Mouse (Mus musculus): ENCODE data around the gene Slc13a2. TPM values are rescaled to one million over a fixed set of nuclear protein-coding genes. Genes with fewer than 3 reads are reported as not detected.

Slc13a2 gene
- polyA plus RNA-seq, 1 experiment from 2014 or later, result not detected

GRCm38 (mm10) chr11:78427655-78428054 is 5.6 kb upstream of the Slc13a2 start:
- no peak overlapping the region for H3K27ac ChIP-seq
- no peaks in the 10 kb centered on the region for H3K36me3 ChIP-seq
- no peak overlapping the region for H3K4me3 ChIP-seq
- 0 out of 2 replicates have a peak, but pooled peaks cover 6% of the 10 kb centered on the region for H3K4me1 ChIP-seq
- no peaks in the 10 kb centered on the region for H3K9me3 ChIP-seq
- DNase-seq (ENCODE audit: low spot score), result no peak
- 90% methylated on average over 6 of the region's 6 CpGs for WGBS
- H3K27me3 ChIP-seq (ENCODE audit: insufficient read depth, poor library complexity, severe bottlenecking), result peaks cover 5% of the 10 kb centered on the region; the same call in 1 of the 2 replicates

GRCm38 (mm10) chr11:78425572-78425971 is 3.6 kb upstream of the Slc13a2 start:
- H3K9me3 ChIP-seq, result no peaks in the 10 kb centered on the region
- H3K27ac ChIP-seq, result no peak overlapping the region
- DNase-seq (ENCODE audit: low spot score), result no peak
- no peaks in the 10 kb centered on the region for H3K36me3 ChIP-seq
- peaks cover 24% of the 10 kb centered on the region for H3K27me3 ChIP-seq (ENCODE audit: insufficient read depth, poor library complexity, severe bottlenecking)
- 0 out of 2 replicates have a peak, but pooled peaks cover 5% of the 10 kb centered on the region for H3K4me1 ChIP-seq
- WGBS, result 81% methylated on average over 1 of the region's 1 CpGs
- H3K4me3 ChIP-seq, result no peak overlapping the region

DNA sequence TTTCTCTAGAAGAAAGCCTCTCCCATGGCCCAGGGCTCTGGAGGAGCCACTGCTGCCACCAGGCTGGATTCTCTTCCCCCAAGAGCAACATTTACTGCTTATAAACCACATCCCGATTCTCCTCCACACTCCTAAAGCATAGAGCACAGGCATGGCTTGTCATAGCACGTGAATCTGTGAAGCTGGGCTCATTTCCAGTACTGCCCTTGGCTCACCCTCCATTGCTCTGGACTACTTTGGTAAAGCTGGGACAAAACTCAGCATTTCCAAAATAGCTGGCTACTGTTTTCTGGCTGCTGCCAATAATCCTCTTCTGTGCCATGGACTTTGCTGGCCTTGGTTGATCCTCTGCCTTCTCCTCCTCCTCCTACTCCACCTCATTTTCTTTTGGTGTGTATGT is 2.3 kb upstream of the Slc13a2 start:
- H3K36me3 ChIP-seq, result no peaks in the 10 kb centered on the region
- WGBS, result 70% methylated on average over 2 of the region's 2 CpGs
- H3K27me3 ChIP-seq (ENCODE audit: insufficient read depth, poor library complexity, severe bottlenecking), result peaks cover 35% of the 10 kb centered on the region
- no peak overlapping the region for H3K4me3 ChIP-seq
- H3K27ac ChIP-seq, result no peak overlapping the region
- no peak for DNase-seq (ENCODE audit: low spot score)
- no peaks in the 10 kb centered on the region for H3K9me3 ChIP-seq
- no peaks in the 10 kb centered on the region for H3K4me1 ChIP-seq

- WGBS, result 56% methylated on average over 13 of the region's 13 CpGs
- Histone ChIP-seq H3K4me3 (no peak overlapping the region), H3K36me3 (no peaks in the 10 kb centered on the region), H3K27ac (no peak overlapping the region), H3K27me3 (ENCODE audit: insufficient read depth, poor library complexity, severe bottlenecking) (peaks cover 37% of the 10 kb centered on the region), H3K4me1 (no peaks in the 10 kb centered on the region), H3K9me3 (no peaks in the 10 kb centered on the region)
- DNase-seq (ENCODE audit: low spot score), result no peak
These were observed 612 bp downstream of the Slc13a2 start for GRCm38 (mm10) chr11:78421201-78422009.

GRCm38 (mm10) chr11:78420263-78420889 is 1.6 kb downstream of the Slc13a2 start:
- H3K27ac ChIP-seq, result no peak overlapping the region
- no peaks in the 10 kb centered on the region for H3K4me1 ChIP-seq
- peaks cover 40% of the 10 kb centered on the region for H3K27me3 ChIP-seq (ENCODE audit: insufficient read depth, poor library complexity, severe bottlenecking)
- 49% methylated on average over 12 of the region's 12 CpGs for WGBS
- no peaks in the 10 kb centered on the region for H3K9me3 ChIP-seq
- H3K4me3 ChIP-seq, result no peak overlapping the region
- H3K36me3 ChIP-seq, result no peaks in the 10 kb centered on the region
- DNase-seq (ENCODE audit: low spot score), result no peak

GRCm38 (mm10) chr11:78416854-78417253 is 5.2 kb downstream of the Slc13a2 start:
- Histone ChIP-seq H3K9me3 (no peaks in the 10 kb centered on the region), H3K36me3 (no peaks in the 10 kb centered on the region), H3K4me1 (no peaks in the 10 kb centered on the region), H3K27ac (no peak overlapping the region), H3K4me3 (no peak overlapping the region), H3K27me3 (ENCODE audit: insufficient read depth, poor library complexity, severe bottlenecking) (peaks cover 40% of the 10 kb centered on the region)
- no peak for DNase-seq (ENCODE audit: low spot score)
- WGBS, result 78% methylated on average over 6 of the region's 6 CpGs

GRCm38 (mm10) chr11:78412861-78413260 is 9.2 kb downstream of the Slc13a2 start:
- WGBS, result 68% methylated on average over 6 of the region's 6 CpGs

DNA sequence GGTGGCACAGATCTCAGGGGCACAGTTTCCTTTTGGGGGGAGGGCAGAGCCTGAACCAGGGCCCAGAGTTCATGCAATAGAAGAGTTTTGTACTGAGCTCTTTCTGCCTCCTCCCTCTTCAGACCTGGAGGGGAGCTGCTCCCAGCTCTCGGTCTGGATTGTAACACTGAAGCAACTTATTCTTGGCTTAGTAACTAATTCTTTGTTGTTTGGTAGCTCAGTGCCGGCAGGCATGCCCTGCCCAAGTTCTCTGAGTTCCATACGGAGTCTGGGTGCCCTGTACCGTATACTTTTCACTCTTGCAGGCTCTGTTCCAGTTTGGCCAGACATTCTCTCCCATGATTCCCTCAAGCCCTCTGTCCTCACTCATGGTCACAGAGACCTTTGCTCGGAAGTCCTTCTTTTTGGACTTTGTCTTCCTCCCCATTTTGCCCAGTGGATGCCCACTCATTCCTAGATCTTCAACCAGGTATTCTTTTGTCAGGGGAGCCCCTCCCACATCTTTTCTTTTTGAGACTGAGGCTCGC is 9.6 kb downstream of the Slc13a2 start:
- no peak for DNase-seq (ENCODE audit: low spot score)

More at GRCm38 (mm10) chr11:78412861-78413260, 9.2 kb downstream of the Slc13a2 start:
- peaks cover 18% of the 10 kb centered on the region for H3K27me3 ChIP-seq (ENCODE audit: insufficient read depth, poor library complexity, severe bottlenecking)
- no peak overlapping the region for H3K27ac ChIP-seq
- H3K4me3 ChIP-seq, result no peak overlapping the region
- no peaks in the 10 kb centered on the region for H3K4me1 ChIP-seq
- no peaks in the 10 kb centered on the region for H3K36me3 ChIP-seq
- DNase-seq (ENCODE audit: low spot score), result no peak
- no peaks in the 10 kb centered on the region for H3K9me3 ChIP-seq

DNA sequence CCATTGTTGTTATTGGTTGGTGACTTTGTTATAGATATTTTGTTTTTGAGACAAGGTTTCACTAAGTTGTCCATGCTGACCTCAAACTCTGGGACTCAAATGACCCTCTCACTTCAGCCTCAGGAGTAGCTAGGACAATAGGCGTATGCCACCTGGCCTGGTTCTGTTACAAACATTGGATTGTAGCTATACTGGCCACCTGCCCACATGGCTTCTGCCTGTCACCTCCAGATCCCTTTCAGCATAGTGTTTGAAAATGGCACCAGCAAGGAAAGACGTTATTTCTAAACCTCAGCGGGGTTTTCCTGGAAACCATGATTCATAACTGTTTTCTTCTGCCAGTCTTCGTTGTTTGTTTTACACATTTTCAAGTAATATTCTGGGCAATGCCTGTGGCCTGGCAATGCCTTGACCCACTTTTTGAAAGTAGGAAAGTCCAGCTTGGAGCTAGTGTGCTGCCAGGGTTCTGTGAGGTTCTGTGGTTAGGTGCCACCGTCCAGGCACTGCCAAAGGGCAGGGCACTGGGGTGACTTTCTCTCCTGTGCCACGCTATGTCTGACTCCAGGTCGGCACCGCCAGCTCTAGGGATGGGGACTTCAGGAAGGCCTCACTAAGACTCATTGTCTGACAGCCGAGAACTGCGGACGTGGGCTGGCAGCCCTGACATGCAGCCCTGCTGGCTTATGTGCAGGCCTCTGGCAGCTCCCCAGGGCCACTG is 10.3 kb downstream of the Slc13a2 start:
- no peak overlapping the region for H3K27ac ChIP-seq
- H3K36me3 ChIP-seq, result no peaks in the 10 kb centered on the region
- WGBS, result 78% methylated on average over 11 of the region's 11 CpGs
- no peak for DNase-seq (ENCODE audit: low spot score)
- no peak overlapping the region for H3K4me3 ChIP-seq
- no peaks in the 10 kb centered on the region for H3K9me3 ChIP-seq
- H3K27me3 ChIP-seq (ENCODE audit: insufficient read depth, poor library complexity, severe bottlenecking), result peaks cover 18% of the 10 kb centered on the region
- H3K4me1 ChIP-seq, result no peaks in the 10 kb centered on the region

More for the DNA sequence above, 9.6 kb downstream of the Slc13a2 start:
- Histone ChIP-seq H3K4me1 (no peaks in the 10 kb centered on the region), H3K9me3 (no peaks in the 10 kb centered on the region), H3K36me3 (no peaks in the 10 kb centered on the region), H3K4me3 (no peak overlapping the region), H3K27ac (no peak overlapping the region), H3K27me3 (ENCODE audit: insufficient read depth, poor library complexity, severe bottlenecking) (peaks cover 18% of the 10 kb centered on the region)
- 70% methylated on average over 6 of the region's 6 CpGs for WGBS

GRCm38 (mm10) chr11:78408256-78409240 is 13.5 kb downstream of the Slc13a2 start:
- DNase-seq (ENCODE audit: low spot score), result no peak

GRCm38 (mm10) chr11:78402062-78402461 is 20.0 kb downstream of the Slc13a2 start:
- no peak overlapping the region for H3K4me3 ChIP-seq
- peaks cover 46% of the 10 kb centered on the region for H3K27me3 ChIP-seq (ENCODE audit: insufficient read depth, poor library complexity, severe bottlenecking)
- DNase-seq (ENCODE audit: low spot score), result no peak
- H3K4me1 ChIP-seq, result peaks cover 10% of the 10 kb centered on the region; the same call in 1 of the 2 replicates
- H3K27ac ChIP-seq, result no peak overlapping the region
- 65% methylated on average over 6 of the region's 6 CpGs for WGBS
- no peaks in the 10 kb centered on the region for H3K36me3 ChIP-seq
- no peaks in the 10 kb centered on the region for H3K9me3 ChIP-seq

More at GRCm38 (mm10) chr11:78408256-78409240, 13.5 kb downstream of the Slc13a2 start:
- Histone ChIP-seq H3K9me3 (no peaks in the 10 kb centered on the region), H3K4me1 (no peaks in the 10 kb centered on the region), H3K4me3 (no peak overlapping the region), H3K27me3 (ENCODE audit: insufficient read depth, poor library complexity, severe bottlenecking) (peaks cover 12% of the 10 kb centered on the region), H3K27ac (no peak overlapping the region), H3K36me3 (no peaks in the 10 kb centered on the region)
- 70% methylated on average over 9 of the region's 9 CpGs for WGBS

DNA sequence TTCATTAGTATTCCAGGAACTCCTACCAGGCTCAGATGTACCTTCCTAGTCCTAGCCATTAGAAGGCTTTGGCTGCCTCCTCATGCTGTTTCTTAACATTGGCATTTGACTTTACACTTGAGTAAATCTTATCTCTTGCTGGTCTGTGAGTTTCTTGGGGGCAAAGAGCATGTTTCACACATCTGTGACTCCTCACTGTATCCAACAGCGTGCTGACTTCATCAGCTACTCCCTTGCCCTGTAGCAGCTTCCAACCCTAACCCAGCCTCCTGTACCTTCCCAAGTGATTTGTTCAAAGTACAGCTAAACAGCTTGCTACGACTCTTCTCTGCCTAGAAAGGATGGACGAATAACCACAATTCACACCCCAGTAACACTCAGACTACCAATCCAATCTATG is 20.5 kb downstream of the Slc13a2 start:
- Histone ChIP-seq H3K27ac (no peak overlapping the region), H3K4me3 (no peak overlapping the region), H3K27me3 (ENCODE audit: insufficient read depth, poor library complexity, severe bottlenecking) (peaks cover 51% of the 10 kb centered on the region), H3K4me1 (peaks cover 10% of the 10 kb centered on the region; the same call in 1 of the 2 replicates), H3K9me3 (no peaks in the 10 kb centered on the region), H3K36me3 (no peaks in the 10 kb centered on the region)
- no peak for DNase-seq (ENCODE audit: low spot score)
- 74% methylated on average over 3 of the region's 3 CpGs for WGBS
